7 mouse cellular contexts compared by ENCODE assay signal in genomic region chr2:153225595-153225953, GRCm38 (mm10). TPM values are rescaled to one million over a fixed set of nuclear protein-coding genes. Genes with fewer than 3 reads are reported as not detected.
DNase-seq lines count a peak whose midpoint lies in the region; ATAC-seq lines count a peak whose summit lies in the region.

No protein-coding gene starts in this region.

- DNase-seq in lung, postnatal 36 days, result no peak
- no peak for DNase-seq in layer of hippocampus, adult 9-10 months (ENCODE audit: low spot score)

- H3K4me2 ChIP-seq in lung, embryonic 16.5 days (ENCODE audit: low read depth, low read length), result peak overlapping the region; percentile 74
- H3K4me2 ChIP-seq in limb, embryonic 15.5 days, result peak overlapping the region; percentile 80
- peak overlapping the region; percentile 83 for H3K4me2 ChIP-seq in stomach, embryonic 15.5 days

- no peaks in the 10 kb centered on the region for H3K27me3 ChIP-seq in lung, embryonic 16.5 days (ENCODE audit: control insufficient read depth, insufficient read depth, low read depth, low read length)
- no peaks in the 10 kb centered on the region for H3K27me3 ChIP-seq in limb, embryonic 15.5 days
- no peaks in the 10 kb centered on the region for H3K27me3 ChIP-seq in stomach, embryonic 15.5 days (replicated peaks)

- H3K27ac ChIP-seq in lung, embryonic 16.5 days (ENCODE audit: low read length), result peak overlapping the region; percentile 47; the same call in 1 of the 2 replicates
- peak overlapping the region; percentile 84 for H3K27ac ChIP-seq in limb, embryonic 15.5 days
- H3K27ac ChIP-seq in stomach, embryonic 15.5 days, result peak overlapping the region; percentile 4

- H3K9me3 ChIP-seq in lung, embryonic 16.5 days (ENCODE audit: control insufficient read depth, low read length), result no peaks in the 10 kb centered on the region
- no peaks in the 10 kb centered on the region for H3K9me3 ChIP-seq in limb, embryonic 15.5 days
- no peaks in the 10 kb centered on the region for H3K9me3 ChIP-seq in stomach, embryonic 15.5 days

- peak overlapping the region; percentile 79 for H3K9ac ChIP-seq in lung, embryonic 16.5 days (ENCODE audit: low read length)
- H3K9ac ChIP-seq in limb, embryonic 15.5 days, result peak overlapping the region; percentile 77; the same call in 1 of the 2 replicates
- no peak overlapping the region for H3K9ac ChIP-seq in stomach, embryonic 15.5 days

- peaks cover 11% of the 10 kb centered on the region for H3K36me3 ChIP-seq in lung, embryonic 16.5 days (ENCODE audit: control insufficient read depth, insufficient read depth, low read length)
- peaks cover 36% of the 10 kb centered on the region for H3K36me3 ChIP-seq in limb, embryonic 15.5 days
- H3K36me3 ChIP-seq in stomach, embryonic 15.5 days, result peaks cover 22% of the 10 kb centered on the region

- H3K4me1 ChIP-seq in lung, embryonic 16.5 days (replicated peaks; ENCODE audit: control insufficient read depth, insufficient read depth, low read length), result peaks cover 11% of the 10 kb centered on the region
- peaks cover 13% of the 10 kb centered on the region for H3K4me1 ChIP-seq in limb, embryonic 15.5 days
- no peaks in the 10 kb centered on the region for H3K4me1 ChIP-seq in stomach, embryonic 15.5 days

- ATAC-seq in lung, embryonic 16.5 days (ENCODE audit: low read depth), result no peak
- 0 out of 2 replicates have a peak, but pooled peaks have one; percentile 4 for ATAC-seq in erythroid progenitor cell, adult 5-6 weeks (replicated peaks; ENCODE audit: low FRiP score, poor library complexity, severe bottlenecking)
- ATAC-seq in limb, embryonic 15.5 days (ENCODE audit: insufficient number of reproducible peaks, low FRiP score, low TSS enrichment, low read depth), result no peak; the same call in 1 of the 2 replicates
- no peak for ATAC-seq in stomach, embryonic 15.5 days (ENCODE audit: insufficient read depth, low FRiP score, low read depth)
- ATAC-seq in activated CD4-positive, CD25-positive, alpha-beta regulatory T cell, adult 4 months, result no peak

- H3K4me3 ChIP-seq in lung, embryonic 16.5 days (ENCODE audit: low read length), result peak overlapping the region; percentile 61
- peak overlapping the region; percentile 64 for H3K4me3 ChIP-seq in limb, embryonic 15.5 days
- H3K4me3 ChIP-seq in stomach, embryonic 15.5 days (replicated peaks), result peak overlapping the region; percentile 58

- 4% methylated on average over 3 of the region's 3 CpGs for whole genome bisulfite sequencing in lung, embryonic 16.5 days
- 6% methylated on average over 3 of the region's 3 CpGs for WGBS in limb, embryonic 15.5 days
- 7% methylated on average over 3 of the region's 3 CpGs for WGBS in stomach, embryonic 15.5 days

RNA-seq across cellular contexts. Expression of gene Tspyl3, which starts 0.3 kb away (rescaled TPM):
- 8.4 and 8.7 TPM in 2 replicates for polyA plus RNA-seq in lung, embryonic 16.5 days (2015; fragmentation: Nextera tagmentation; extraction: Ambion mirVana)
- total RNA-seq in erythroid progenitor cell, adult 5-6 weeks (2015; ENCODE audit: low replicate concordance), result 9.6 TPM in 1 of 2 replicates, not detected in the other
- total RNA-seq in erythroid progenitor cell, adult 5-6 weeks (2017; ENCODE audit: low replicate concordance), result 0.77 TPM in 1 of 2 replicates, not detected in the other
- 14.5 and 14.7 TPM in 2 replicates for polyA plus RNA-seq in limb, embryonic 15.5 days (2015; fragmentation: Nextera tagmentation; extraction: Ambion mirVana)
- 8.6 and 9.9 TPM in 2 replicates for polyA plus RNA-seq in stomach, embryonic 15.5 days (2015; fragmentation: Nextera tagmentation; extraction: Ambion mirVana)
- 10 to 100 TPM; 25.3 to 25.6 TPM for polyA plus RNA-seq in activated CD4-positive, CD25-positive, alpha-beta regulatory T cell, adult 4 months (2017; shearing (Covaris generic))

RNA-seq across cellular contexts. Expression of gene Plagl2, which starts 15.7 kb away (rescaled TPM):
- 14.4 and 17.1 TPM in 2 replicates for polyA plus RNA-seq in lung, embryonic 16.5 days (2015; fragmentation: Nextera tagmentation; extraction: Ambion mirVana)
- total RNA-seq in erythroid progenitor cell, adult 5-6 weeks (2015; ENCODE audit: low replicate concordance), result 60.9 and 85.5 TPM in 2 replicates
- total RNA-seq in erythroid progenitor cell, adult 5-6 weeks (2017; ENCODE audit: low replicate concordance), result 20.6 and 25.8 TPM in 2 replicates
- polyA plus RNA-seq in limb, embryonic 15.5 days (2015; fragmentation: Nextera tagmentation; extraction: Ambion mirVana), result 14.8 and 14.9 TPM in 2 replicates
- 20.5 and 25.6 TPM in 2 replicates for polyA plus RNA-seq in stomach, embryonic 15.5 days (2015; fragmentation: Nextera tagmentation; extraction: Ambion mirVana)
- 10 to 100 TPM; 20.9 to 26.3 TPM for polyA plus RNA-seq in activated CD4-positive, CD25-positive, alpha-beta regulatory T cell, adult 4 months (2017; shearing (Covaris generic))

RNA-seq across cellular contexts. Expression of gene Pofut1, which starts 15.8 kb away (rescaled TPM):
- 6.2 and 6.7 TPM in 2 replicates for polyA plus RNA-seq in lung, embryonic 16.5 days (2015; fragmentation: Nextera tagmentation; extraction: Ambion mirVana)
- total RNA-seq in erythroid progenitor cell, adult 5-6 weeks (2015; ENCODE audit: low replicate concordance), result 15.5 and 19.8 TPM in 2 replicates
- 25.9 and 30.4 TPM in 2 replicates for total RNA-seq in erythroid progenitor cell, adult 5-6 weeks (2017; ENCODE audit: low replicate concordance)
- 6.7 and 8.5 TPM in 2 replicates for polyA plus RNA-seq in limb, embryonic 15.5 days (2015; fragmentation: Nextera tagmentation; extraction: Ambion mirVana)
- polyA plus RNA-seq in stomach, embryonic 15.5 days (2015; fragmentation: Nextera tagmentation; extraction: Ambion mirVana), result 8.8 and 9.0 TPM in 2 replicates
- polyA plus RNA-seq in activated CD4-positive, CD25-positive, alpha-beta regulatory T cell, adult 4 months (2017; shearing (Covaris generic)), result 1 to 10 TPM; 8.8 to 9.4 TPM

Comparison
In these comparisons a context has a peak if more than half of its experiments do, and no peak if none do; other contexts are left out.
1. H3K27ac ChIP-seq: peak in every context shown above with its lines; median percentile 84 in limb, embryonic 15.5 days; 47 in lung, embryonic 16.5 days; 4 in stomach, embryonic 15.5 days.